Mouse (Mus musculus): Measurements from ENCODE around the gene Nmt2. TPM values are rescaled to one million over a fixed set of nuclear protein-coding genes. Genes with fewer than 3 reads are reported as not detected.

The Nmt2 gene
- total and polyA plus RNA-seq, 3 experiments, result 10.5 to 39.8 (median 24.6) TPM

DNA sequence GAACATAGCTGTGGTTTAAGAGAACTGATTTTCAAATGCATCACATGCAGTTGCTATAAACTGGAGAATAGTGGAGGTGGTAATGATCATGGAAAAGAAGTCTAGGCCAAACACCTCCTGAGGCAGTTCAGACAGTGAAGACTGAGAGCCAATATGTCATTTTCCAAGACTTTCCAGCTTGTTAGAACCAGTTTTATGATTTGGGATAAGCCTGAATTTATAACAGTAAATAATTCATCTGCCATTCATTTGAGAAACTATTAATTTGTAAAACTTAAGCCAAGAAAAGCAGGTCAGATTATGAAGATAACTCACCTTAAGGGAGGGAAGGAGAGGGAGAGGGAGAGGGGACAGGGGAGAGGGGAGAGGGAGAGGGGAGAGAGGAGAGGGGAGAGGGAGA, 69.1 kb downstream of the Nmt2 start:
- no peak overlapping the region for H3K4me3 ChIP-seq (ENCODE audit: low read depth, low read length)
- ATAC-seq (ENCODE audit: extremely low read depth, insufficient number of reproducible peaks, low FRiP score, poor library complexity, severe bottlenecking), result no peak
- H3K9me3 ChIP-seq (replicated peaks), result no peaks in the 10 kb centered on the region
- H3K4me1 ChIP-seq (ENCODE audit: insufficient read depth, low read depth, low read length), result no peaks in the 10 kb centered on the region
- H3K27me3 ChIP-seq (ENCODE audit: insufficient read depth, low read length), result peaks cover 9% of the 10 kb centered on the region; the same call in 1 of the 2 replicates
- no peak for TF ChIP-seq GATA2 (IDR thresholded peaks at IDR 0.05; ENCODE audit: borderline replicate concordance, low read depth, low read length)
- DNase-seq (ENCODE audit: low spot score), result no peak
- H3K36me3 ChIP-seq (replicated peaks), result no peaks in the 10 kb centered on the region

- Histone ChIP-seq H3K4me3 (ENCODE audit: low read depth, low read length) (no peak overlapping the region), H3K9me3 (replicated peaks) (no peaks in the 10 kb centered on the region), H3K4me1 (ENCODE audit: insufficient read depth, low read depth, low read length) (no peaks in the 10 kb centered on the region), H3K27me3 (ENCODE audit: insufficient read depth, low read length) (peaks cover 9% of the 10 kb centered on the region; the same call in 1 of the 2 replicates), H3K36me3 (replicated peaks) (no peaks in the 10 kb centered on the region)
- TF ChIP-seq POLR2AphosphoS5 (IDR thresholded peaks at IDR 0.05; ENCODE audit: insufficient replicate concordance, low read depth, low read length) (no peak), GATA2 (IDR thresholded peaks at IDR 0.05; ENCODE audit: borderline replicate concordance, low read depth, low read length) (no peak), GATA1 (IDR thresholded peaks at IDR 0.05; ENCODE audit: borderline replicate concordance, low read length) (no peak), TAL1 (conservative IDR thresholded peaks at IDR 0.05; ENCODE audit: low read depth, low read length) (no peak), CTCF (IDR thresholded peaks at IDR 0.05; ENCODE audit: low read depth, low read length) (no peak)
- ATAC-seq (ENCODE audit: extremely low read depth, insufficient number of reproducible peaks, low FRiP score, poor library complexity, severe bottlenecking), result no peak
- no peak for DNase-seq (ENCODE audit: low spot score)
Observed at GRCm38 (mm10) chr2:3355793-3356192, 71.8 kb downstream of the Nmt2 start.

DNA sequence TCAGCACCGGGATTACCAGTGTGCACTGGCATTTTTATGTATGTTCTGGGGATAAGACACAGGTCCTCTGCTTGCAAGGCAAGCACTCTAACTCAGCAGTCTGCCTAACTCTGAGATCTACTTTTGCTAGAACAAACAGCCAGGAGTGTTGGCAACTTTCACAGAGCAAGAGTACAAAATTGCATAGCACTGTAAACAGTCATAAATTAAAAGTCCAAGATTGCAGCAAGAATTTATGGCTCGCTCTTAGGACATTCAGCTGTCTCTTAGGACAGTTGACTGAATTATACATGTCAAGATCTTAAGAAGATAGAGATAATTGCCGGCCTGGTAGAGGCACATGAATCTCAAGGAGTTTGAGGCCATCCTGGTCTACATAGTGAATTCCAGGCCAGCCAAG, 72.3 kb downstream of the Nmt2 start:
- H3K36me3 ChIP-seq (replicated peaks), result no peaks in the 10 kb centered on the region
- peaks cover 9% of the 10 kb centered on the region; the same call in 1 of the 2 replicates for H3K27me3 ChIP-seq (ENCODE audit: insufficient read depth, low read length)
- H3K4me3 ChIP-seq (ENCODE audit: low read depth, low read length), result no peak overlapping the region
- no peaks in the 10 kb centered on the region for H3K9me3 ChIP-seq (replicated peaks)
- ATAC-seq (ENCODE audit: extremely low read depth, insufficient number of reproducible peaks, low FRiP score, poor library complexity, severe bottlenecking), result no peak
- no peak for DNase-seq (ENCODE audit: low spot score)
- TF ChIP-seq GATA2 (IDR thresholded peaks at IDR 0.05; ENCODE audit: borderline replicate concordance, low read depth, low read length) (no peak), POLR2AphosphoS5 (IDR thresholded peaks at IDR 0.05; ENCODE audit: insufficient replicate concordance, low read depth, low read length) (no peak), CTCF (IDR thresholded peaks at IDR 0.05; ENCODE audit: low read depth, low read length) (no peak), GATA1 (IDR thresholded peaks at IDR 0.05; ENCODE audit: borderline replicate concordance, low read length) (no peak), TAL1 (conservative IDR thresholded peaks at IDR 0.05; ENCODE audit: low read depth, low read length) (no peak)
- H3K4me1 ChIP-seq (ENCODE audit: insufficient read depth, low read depth, low read length), result no peaks in the 10 kb centered on the region

- no peak for TF ChIP-seq GATA1 (IDR thresholded peaks at IDR 0.05; ENCODE audit: borderline replicate concordance, low read length)
- no peak for TF ChIP-seq TAL1 (conservative IDR thresholded peaks at IDR 0.05; ENCODE audit: low read depth, low read length)
- TF ChIP-seq GATA2 (IDR thresholded peaks at IDR 0.05; ENCODE audit: borderline replicate concordance, low read depth, low read length), result no peak
- Histone ChIP-seq H3K4me3 (ENCODE audit: low read depth, low read length) (no peak overlapping the region), H3K9me3 (replicated peaks) (no peaks in the 10 kb centered on the region), H3K27me3 (ENCODE audit: insufficient read depth, low read length) (peaks cover 9% of the 10 kb centered on the region; the same call in 1 of the 2 replicates), H3K4me1 (ENCODE audit: insufficient read depth, low read depth, low read length) (no peaks in the 10 kb centered on the region), H3K36me3 (replicated peaks) (no peaks in the 10 kb centered on the region)
- DNase-seq (ENCODE audit: low spot score) (no peak), ATAC-seq (ENCODE audit: extremely low read depth, insufficient number of reproducible peaks, low FRiP score, poor library complexity, severe bottlenecking) (no peak)
Observed at GRCm38 (mm10) chr2:3357887-3358286, 73.9 kb downstream of the Nmt2 start.

- Histone ChIP-seq H3K4me3 (ENCODE audit: low read depth, low read length) (no peak overlapping the region), H3K4me1 (ENCODE audit: insufficient read depth, low read depth, low read length) (no peaks in the 10 kb centered on the region), H3K27me3 (ENCODE audit: insufficient read depth, low read length) (peaks cover 5% of the 10 kb centered on the region; the same call in 1 of the 2 replicates), H3K36me3 (replicated peaks) (no peaks in the 10 kb centered on the region), H3K9me3 (replicated peaks) (no peaks in the 10 kb centered on the region)
- ATAC-seq (ENCODE audit: extremely low read depth, insufficient number of reproducible peaks, low FRiP score, poor library complexity, severe bottlenecking) (no peak), DNase-seq (ENCODE audit: low spot score) (no peak)
- TF ChIP-seq CTCF (IDR thresholded peaks at IDR 0.05; ENCODE audit: low read depth, low read length) (no peak), TAL1 (conservative IDR thresholded peaks at IDR 0.05; ENCODE audit: low read depth, low read length) (no peak), GATA2 (IDR thresholded peaks at IDR 0.05; ENCODE audit: borderline replicate concordance, low read depth, low read length) (no peak), POLR2AphosphoS5 (IDR thresholded peaks at IDR 0.05; ENCODE audit: insufficient replicate concordance, low read depth, low read length) (no peak), GATA1 (IDR thresholded peaks at IDR 0.05; ENCODE audit: borderline replicate concordance, low read length) (no peak)
Observed at GRCm38 (mm10) chr2:3361067-3361466, 77.1 kb downstream of the Nmt2 start.

DNA sequence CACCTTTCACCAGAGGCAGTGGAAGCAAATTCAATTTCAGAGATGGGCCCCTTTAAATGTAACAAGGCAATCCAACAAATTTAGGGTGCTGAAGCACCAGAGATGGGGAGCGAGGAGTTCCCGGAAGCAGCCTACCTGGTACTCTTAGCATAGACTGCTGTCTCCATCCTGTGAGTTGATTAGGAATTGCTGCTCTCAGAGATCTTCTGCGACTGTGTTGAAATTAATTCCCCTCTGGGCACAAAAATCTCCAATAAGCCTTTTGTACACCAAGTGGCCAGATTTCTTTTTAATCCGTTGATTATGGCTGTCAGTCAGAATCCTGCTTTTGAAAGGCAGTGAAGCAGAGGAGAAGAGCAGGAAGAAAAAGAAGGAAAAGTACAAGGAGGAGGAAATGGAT, 81.1 kb downstream of the Nmt2 start:
- DNase-seq (ENCODE audit: low spot score) (no peak), ATAC-seq (ENCODE audit: extremely low read depth, insufficient number of reproducible peaks, low FRiP score, poor library complexity, severe bottlenecking) (no peak)
- Histone ChIP-seq H3K27me3 (ENCODE audit: insufficient read depth, low read length) (no peaks in the 10 kb centered on the region), H3K4me3 (ENCODE audit: low read depth, low read length) (no peak overlapping the region), H3K36me3 (replicated peaks) (no peaks in the 10 kb centered on the region), H3K9me3 (replicated peaks) (no peaks in the 10 kb centered on the region), H3K4me1 (ENCODE audit: insufficient read depth, low read depth, low read length) (no peaks in the 10 kb centered on the region)
- TF ChIP-seq TAL1 (conservative IDR thresholded peaks at IDR 0.05; ENCODE audit: low read depth, low read length), result no peak
- TF ChIP-seq CTCF (IDR thresholded peaks at IDR 0.05; ENCODE audit: low read depth, low read length), result no peak
- no peak for TF ChIP-seq GATA2 (IDR thresholded peaks at IDR 0.05; ENCODE audit: borderline replicate concordance, low read depth, low read length)
- TF ChIP-seq GATA1 (IDR thresholded peaks at IDR 0.05; ENCODE audit: borderline replicate concordance, low read length), result no peak
- TF ChIP-seq POLR2AphosphoS5 (IDR thresholded peaks at IDR 0.05; ENCODE audit: insufficient replicate concordance, low read depth, low read length), result no peak

Other genes with a start within 250 kb of the Nmt2 start
- gene Fam171a1, start 170.0 kb upstream of the Nmt2 start, total RNA-seq (2014; fragmentation: Nextera tagmentation), result not detected in 2 replicates
- gene Fam171a1, start 170.0 kb upstream of the Nmt2 start, total RNA-seq (2017), result 0.11 TPM in 1 of 2 replicates, not detected in the other
- gene Fam171a1, start 170.0 kb upstream of the Nmt2 start, polyA plus RNA-seq (2012), result not detected in 2 replicates
- 50.0 and 55.7 TPM in 2 replicates for gene Rpp38, start 48.4 kb downstream of the Nmt2 start, total RNA-seq (2014; fragmentation: Nextera tagmentation)
- gene Rpp38, start 48.4 kb downstream of the Nmt2 start, total RNA-seq (2017), result 19.1 and 22.9 TPM in 2 replicates
- 1.3 and 2.6 TPM in 2 replicates for gene Rpp38, start 48.4 kb downstream of the Nmt2 start, polyA plus RNA-seq (2012)
- gene Acbd7, start 52.0 kb downstream of the Nmt2 start, total RNA-seq (2014; fragmentation: Nextera tagmentation), result not detected in 2 replicates
- gene Acbd7, start 52.0 kb downstream of the Nmt2 start, total RNA-seq (2017), result 0.33 and 0.87 TPM in 2 replicates
- gene Acbd7, start 52.0 kb downstream of the Nmt2 start, polyA plus RNA-seq (2012), result not detected in 2 replicates
- not detected in 2 replicates for gene Olah, start 113.0 kb downstream of the Nmt2 start, total RNA-seq (2014; fragmentation: Nextera tagmentation)
- 0.06 and 0.27 TPM in 2 replicates for gene Olah, start 113.0 kb downstream of the Nmt2 start, total RNA-seq (2017)
- gene Olah, start 113.0 kb downstream of the Nmt2 start, polyA plus RNA-seq (2012), result not detected in 2 replicates
- gene Meig1, start 138.4 kb downstream of the Nmt2 start, total RNA-seq (2014; fragmentation: Nextera tagmentation), result not detected in 2 replicates
- gene Meig1, start 138.4 kb downstream of the Nmt2 start, total RNA-seq (2017), result not detected in 2 replicates
- not detected in 2 replicates for gene Meig1, start 138.4 kb downstream of the Nmt2 start, polyA plus RNA-seq (2012)
- gene Dclre1c, start 139.9 kb downstream of the Nmt2 start, total RNA-seq (2014; fragmentation: Nextera tagmentation), result 53.8 and 55.7 TPM in 2 replicates
- 14.4 and 16.8 TPM in 2 replicates for gene Dclre1c, start 139.9 kb downstream of the Nmt2 start, total RNA-seq (2017)
- gene Dclre1c, start 139.9 kb downstream of the Nmt2 start, polyA plus RNA-seq (2012), result 0.90 and 1.6 TPM in 2 replicates
- 25.7 and 31.6 TPM in 2 replicates for gene Suv39h2, start 190.8 kb downstream of the Nmt2 start, total RNA-seq (2014; fragmentation: Nextera tagmentation)
- 13.9 and 19.1 TPM in 2 replicates for gene Suv39h2, start 190.8 kb downstream of the Nmt2 start, total RNA-seq (2017)
- gene Suv39h2, start 190.8 kb downstream of the Nmt2 start, polyA plus RNA-seq (2012), result 6.2 and 7.6 TPM in 2 replicates
- gene Gm45902, start 228.6 kb downstream of the Nmt2 start, total RNA-seq (2014; fragmentation: Nextera tagmentation), result 9.4 and 9.6 TPM in 2 replicates
- gene Gm45902, start 228.6 kb downstream of the Nmt2 start, total RNA-seq (2017), result 13.6 and 14.4 TPM in 2 replicates
- 2.0 and 2.5 TPM in 2 replicates for gene Gm45902, start 228.6 kb downstream of the Nmt2 start, polyA plus RNA-seq (2012)
- 76.4 TPM in 2 replicates for gene Hspa14, start 228.6 kb downstream of the Nmt2 start, total RNA-seq (2014; fragmentation: Nextera tagmentation)
- gene Hspa14, start 228.6 kb downstream of the Nmt2 start, total RNA-seq (2017), result 212 and 220 TPM in 2 replicates
- 7.4 and 10.6 TPM in 2 replicates for gene Hspa14, start 228.6 kb downstream of the Nmt2 start, polyA plus RNA-seq (2012)
- gene Cdnf, start 228.8 kb downstream of the Nmt2 start, total RNA-seq (2014; fragmentation: Nextera tagmentation), result 1.3 and 1.6 TPM in 2 replicates
- gene Cdnf, start 228.8 kb downstream of the Nmt2 start, total RNA-seq (2017), result 0.29 and 0.49 TPM in 2 replicates
- 0.07 and 0.17 TPM in 2 replicates for gene Cdnf, start 228.8 kb downstream of the Nmt2 start, polyA plus RNA-seq (2012)